Mouse (Mus musculus): Measurements from ENCODE around the gene Psmc3.

DNA sequence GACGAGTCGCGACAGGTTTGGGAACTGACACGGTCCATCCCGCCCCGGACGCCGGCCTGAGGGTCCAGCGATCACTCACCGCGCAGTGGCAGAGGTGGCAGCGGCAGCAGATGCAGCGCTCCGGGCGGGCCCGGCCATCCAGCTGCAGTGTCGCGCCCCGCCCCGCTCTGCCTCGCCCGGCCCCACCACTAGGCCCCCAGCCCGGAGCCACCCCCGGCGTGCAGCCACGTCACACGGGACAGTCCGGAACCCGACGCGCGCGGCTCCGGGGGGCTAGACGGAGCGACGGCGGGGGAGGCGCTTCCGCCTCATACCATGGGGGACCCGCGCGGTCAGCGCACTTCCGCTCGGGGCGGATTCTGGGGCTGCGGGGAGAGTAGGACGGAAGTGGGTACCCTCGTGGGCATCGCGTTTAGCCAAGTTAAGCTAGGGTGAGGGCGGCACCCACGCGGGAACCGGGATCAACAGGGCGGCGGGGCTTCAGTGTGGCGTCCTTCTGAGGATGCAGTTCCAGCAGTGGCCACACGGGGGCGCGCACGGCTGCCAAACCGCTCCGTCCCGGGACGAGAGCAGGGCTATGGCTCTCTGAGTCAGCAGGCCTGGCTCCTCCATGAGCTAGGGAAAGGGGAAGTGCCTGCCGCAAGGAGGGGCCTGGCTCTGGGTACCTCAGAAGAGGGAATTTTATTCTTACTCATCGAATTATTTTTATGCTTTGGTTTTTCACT is 16.4 kb downstream of the Psmc3 start, which contains the start of gene Slc39a13:
- TF ChIP-seq CTCF (IDR thresholded peaks at IDR 0.05), result peak; percentile 100
- peak; percentile 66 for TF ChIP-seq EP300 (IDR thresholded peaks at IDR 0.05)

Measured in lung, postnatal 0 days (tissue).